Mouse (Mus musculus): ENCODE measurements around the gene Zfp82. TPM values are rescaled to one million over a fixed set of nuclear protein-coding genes. Genes with fewer than 3 reads are reported as not detected.
A peak's percentile ranks its signal among the peaks of the same experiment; 100 is the strongest.
"Not testable (repeated sequence)": the region's sequence is repeated elsewhere in the genome, so short reads cannot be mapped to it uniquely, and the experiment has no call there.

The Zfp82 gene
- 0.54 and 0.68 TPM in 2 replicates for polyA plus RNA-seq (2015; fragmentation: Nextera tagmentation; extraction: Ambion mirVana)

- Histone ChIP-seq H3K27me3 (ENCODE audit: insufficient read depth, low read length) (no peaks in the 10 kb centered on the region), H3K4me2 (ENCODE audit: low read depth, low read length) (peak within 1 kb of the TSS; percentile 100), H3K9ac (replicated peaks) (peak within 1 kb of the TSS; percentile 66), H3K27ac (ENCODE audit: low read depth) (no peak within 1 kb of the TSS), H3K9me3 (ENCODE audit: low read length) (no peaks in the 10 kb centered on the region), H3K4me3 (ENCODE audit: low read depth, low read length) (peak within 1 kb of the TSS; percentile 82), H3K36me3 (replicated peaks; ENCODE audit: insufficient read depth, low read length) (no peaks in the 10 kb centered on the region; the same call in 1 of the 2 replicates), H3K4me1 (ENCODE audit: insufficient read depth) (peaks cover 9% of the 10 kb centered on the region)
- no peak for TF ChIP-seq EP300 (IDR thresholded peaks at IDR 0.05; ENCODE audit: low read depth)
- no peak for TF ChIP-seq CTCF (IDR thresholded peaks at IDR 0.05; ENCODE audit: low read depth)
- ATAC-seq (peak; percentile 91), DNase-seq (peak; percentile 85)
- WGBS (ENCODE audit: insufficient replicate concordance), result under 1% methylated on average over 50 of the region's 50 CpGs
Observed at GRCm38 (mm10) chr7:30072146-30073028, at the start of gene Zfp82. TSS of gene Zfp82 (minus strand) at chr7:30072900.

GRCm38 (mm10) chr7:30122188-30122530, 49.5 kb upstream of the Zfp82 start:
- DNase-seq (no peak), ATAC-seq (0 out of 2 replicates have a peak, but pooled peaks have one; percentile 7)
- WGBS (ENCODE audit: insufficient replicate concordance), result 2% methylated on average over 15 of the region's 15 CpGs
- H3K27me3 ChIP-seq (ENCODE audit: insufficient read depth, low read length), result no peaks in the 10 kb centered on the region
- H3K9me3 ChIP-seq (ENCODE audit: low read length), result no peaks in the 10 kb centered on the region
- peak overlapping the region; percentile 92 for H3K4me2 ChIP-seq (ENCODE audit: low read depth, low read length)
- no peak overlapping the region for H3K27ac ChIP-seq (ENCODE audit: low read depth)
- peak overlapping the region; percentile 62 for H3K4me3 ChIP-seq (ENCODE audit: low read depth, low read length)
- H3K4me1 ChIP-seq (ENCODE audit: insufficient read depth), result peaks cover 8% of the 10 kb centered on the region; the same call in 1 of the 2 replicates
- TF ChIP-seq EP300 (IDR thresholded peaks at IDR 0.05; ENCODE audit: low read depth), result no peak
- no peak for TF ChIP-seq CTCF (IDR thresholded peaks at IDR 0.05; ENCODE audit: low read depth)
- peak overlapping the region; percentile 67 for H3K9ac ChIP-seq (replicated peaks)
- H3K36me3 ChIP-seq (replicated peaks; ENCODE audit: insufficient read depth, low read length), result peaks cover 5% of the 10 kb centered on the region; the same call in 1 of the 2 replicates

DNA sequence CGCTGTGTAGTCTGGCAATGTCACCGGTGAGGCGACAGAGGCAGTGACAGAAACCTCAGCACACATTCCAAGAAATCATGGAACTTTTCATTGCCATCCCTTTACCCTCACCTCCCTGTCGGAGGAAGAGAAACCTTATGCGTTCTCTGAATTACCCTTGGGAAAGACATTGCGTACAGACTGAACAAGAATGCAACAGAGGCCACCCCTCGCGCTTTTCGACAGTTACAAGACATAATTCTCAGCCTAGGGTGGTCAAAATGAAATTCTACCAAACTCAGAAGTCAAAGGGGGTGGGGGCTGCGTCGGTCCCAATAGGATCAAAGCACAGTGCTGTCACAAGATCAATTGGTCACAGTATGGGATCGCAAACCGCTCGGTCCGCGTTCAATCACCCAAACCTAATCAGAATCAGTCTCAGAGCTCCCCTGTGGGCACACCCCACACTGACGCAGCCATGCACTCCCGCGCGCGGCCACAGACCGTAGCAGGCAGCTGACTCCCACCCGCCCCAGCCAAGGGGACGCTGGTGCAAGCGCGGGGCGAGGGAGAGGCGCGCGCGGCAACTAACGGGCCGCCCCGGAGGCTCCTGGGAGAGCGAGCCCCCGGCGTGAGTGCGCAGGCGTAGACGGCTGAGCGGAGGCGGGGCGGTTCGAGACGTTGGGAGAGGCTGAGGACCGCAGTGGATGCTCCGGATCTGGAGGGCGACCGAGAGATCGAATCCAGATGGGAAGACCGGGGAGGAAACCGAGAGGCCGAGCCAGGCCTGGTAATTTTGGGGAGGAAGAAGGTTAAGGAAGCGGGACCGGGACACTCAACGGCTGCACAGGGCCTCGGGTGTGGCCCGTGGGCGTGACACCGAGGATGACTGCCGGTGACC, 48.8 kb upstream of the Zfp82 start, which contains the start of gene Zfp382:
Gene Zfp382, plus strand, starts transcription at position 635 of the 880 bp plus-strand sequence.
- Histone ChIP-seq H3K4me1 (ENCODE audit: insufficient read depth) (peaks cover 8% of the 10 kb centered on the region; the same call in 1 of the 2 replicates), H3K4me2 (ENCODE audit: low read depth, low read length) (peak within 1 kb of the TSS; percentile 92), H3K27ac (ENCODE audit: low read depth) (peak within 1 kb of the TSS; percentile 64), H3K36me3 (replicated peaks; ENCODE audit: insufficient read depth, low read length) (peaks cover 5% of the 10 kb centered on the region; the same call in 1 of the 2 replicates), H3K9ac (replicated peaks) (peak within 1 kb of the TSS; percentile 67), H3K9me3 (ENCODE audit: low read length) (no peaks in the 10 kb centered on the region), H3K27me3 (ENCODE audit: insufficient read depth, low read length) (no peaks in the 10 kb centered on the region), H3K4me3 (ENCODE audit: low read depth, low read length) (peak within 1 kb of the TSS; percentile 62)
- WGBS (ENCODE audit: insufficient replicate concordance), result 1% methylated on average over 61 of the region's 61 CpGs
- TF ChIP-seq CTCF (IDR thresholded peaks at IDR 0.05; ENCODE audit: low read depth) (0 out of 2 replicates have a peak, but pooled peaks have one; percentile 9), EP300 (IDR thresholded peaks at IDR 0.05; ENCODE audit: low read depth) (no peak)
- ATAC-seq (peak; percentile 95), DNase-seq (peak; percentile 92)

DNA sequence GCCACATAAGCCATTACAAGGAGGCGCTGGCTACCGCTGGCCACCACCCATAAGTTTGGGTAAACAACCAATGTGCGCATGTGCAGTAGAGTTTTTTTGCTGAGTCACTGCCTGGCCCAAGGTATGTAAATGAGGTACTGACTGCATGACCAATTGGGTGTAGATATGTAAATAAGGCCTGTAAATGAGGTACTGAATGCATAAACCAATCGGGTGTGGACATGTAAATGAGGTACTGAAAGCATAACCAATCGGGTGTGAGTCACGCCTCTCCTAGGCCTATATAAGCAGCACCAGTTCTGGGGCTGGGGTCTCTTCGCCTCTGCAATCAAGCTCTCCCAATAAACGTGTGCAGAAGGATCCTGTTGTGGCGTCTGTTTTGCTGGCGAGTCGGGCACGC, 45.2 kb upstream of the Zfp82 start:
- not testable (repeated sequence) for H3K27me3 ChIP-seq (ENCODE audit: insufficient read depth, low read length); ATAC-seq; H3K4me2 ChIP-seq (ENCODE audit: low read depth, low read length); H3K27ac ChIP-seq (ENCODE audit: low read depth); H3K9me3 ChIP-seq (ENCODE audit: low read length); DNase-seq; H3K4me1 ChIP-seq (ENCODE audit: insufficient read depth); H3K4me3 ChIP-seq (ENCODE audit: low read depth, low read length); H3K9ac ChIP-seq (replicated peaks); H3K36me3 ChIP-seq (replicated peaks; ENCODE audit: insufficient read depth, low read length)
- 85% methylated on average over 12 of the region's 12 CpGs for whole genome bisulfite sequencing (ENCODE audit: insufficient replicate concordance)

DNA sequence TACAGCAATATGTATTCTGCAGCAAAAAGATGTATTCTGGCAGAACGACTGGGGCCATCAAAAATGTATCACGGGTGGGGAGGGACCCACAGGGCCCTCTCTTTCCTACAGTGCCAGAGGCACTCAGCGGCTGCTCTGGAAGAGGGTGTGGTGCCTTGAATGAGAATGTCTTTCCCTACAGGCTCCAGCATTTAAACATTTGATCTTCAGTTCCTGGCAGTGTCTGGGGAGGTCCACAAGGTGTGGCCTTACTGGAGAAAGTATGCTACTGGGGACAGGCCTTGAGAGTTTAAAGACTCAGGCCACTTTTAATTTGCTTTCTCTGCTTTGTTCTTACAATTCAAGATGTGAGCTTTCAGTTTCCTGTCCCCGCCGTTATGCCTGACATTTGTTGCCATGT, 43.4 kb upstream of the Zfp82 start:
- H3K36me3 ChIP-seq (replicated peaks; ENCODE audit: insufficient read depth, low read length), result no peaks in the 10 kb centered on the region
- DNase-seq, result no peak
- no peaks in the 10 kb centered on the region for H3K9me3 ChIP-seq (ENCODE audit: low read length)
- ATAC-seq, result no peak
- TF ChIP-seq CTCF (IDR thresholded peaks at IDR 0.05; ENCODE audit: low read depth) (no peak), EP300 (IDR thresholded peaks at IDR 0.05; ENCODE audit: low read depth) (no peak)
- H3K4me1 ChIP-seq (ENCODE audit: insufficient read depth), result peaks cover 2% of the 10 kb centered on the region; the same call in 1 of the 2 replicates
- no peak overlapping the region for H3K4me3 ChIP-seq (ENCODE audit: low read depth, low read length)
- H3K27me3 ChIP-seq (ENCODE audit: insufficient read depth, low read length), result no peaks in the 10 kb centered on the region
- 84% methylated on average over 5 of the region's 5 CpGs for WGBS (ENCODE audit: insufficient replicate concordance)
- no peak overlapping the region for H3K4me2 ChIP-seq (ENCODE audit: low read depth, low read length)
- H3K27ac ChIP-seq (ENCODE audit: low read depth), result no peak overlapping the region
- H3K9ac ChIP-seq (replicated peaks), result no peak overlapping the region

DNA sequence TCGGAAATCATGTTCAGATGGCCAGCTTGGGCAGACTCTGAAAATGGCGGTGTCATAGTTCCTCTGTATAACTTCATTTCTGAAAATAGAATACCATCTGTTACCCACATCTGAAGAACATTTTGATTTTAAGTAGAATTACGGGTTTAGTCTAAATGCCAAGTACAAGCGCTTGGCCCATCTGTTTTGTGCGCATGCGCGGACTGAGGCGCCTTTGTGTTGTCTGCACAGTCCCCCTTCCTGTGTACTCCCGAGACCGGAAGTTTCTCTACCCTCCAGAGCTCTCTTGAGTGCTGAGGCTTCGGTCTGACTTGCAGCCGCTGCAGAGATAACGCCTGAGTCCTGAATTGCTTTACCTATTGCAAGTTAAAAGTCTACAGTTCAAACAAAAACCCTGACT, 26.6 kb upstream of the Zfp82 start:
- H3K4me2 ChIP-seq (ENCODE audit: low read depth, low read length), result no peak overlapping the region
- WGBS (ENCODE audit: insufficient replicate concordance), result 80% methylated on average over 13 of the region's 13 CpGs

More for the DNA sequence above, 26.6 kb upstream of the Zfp82 start:
- no peak overlapping the region for H3K4me3 ChIP-seq (ENCODE audit: low read depth, low read length)
- no peak overlapping the region for H3K9ac ChIP-seq (replicated peaks)
- peaks cover 13% of the 10 kb centered on the region for H3K4me1 ChIP-seq (ENCODE audit: insufficient read depth)
- H3K27me3 ChIP-seq (ENCODE audit: insufficient read depth, low read length), result no peaks in the 10 kb centered on the region
- no peak for DNase-seq
- no peak overlapping the region for H3K27ac ChIP-seq (ENCODE audit: low read depth)
- ATAC-seq, result no peak
- TF ChIP-seq EP300 (IDR thresholded peaks at IDR 0.05; ENCODE audit: low read depth) (no peak), CTCF (IDR thresholded peaks at IDR 0.05; ENCODE audit: low read depth) (no peak)
- peaks cover 6% of the 10 kb centered on the region for H3K9me3 ChIP-seq (ENCODE audit: low read length)
- peaks cover 25% of the 10 kb centered on the region for H3K36me3 ChIP-seq (replicated peaks; ENCODE audit: insufficient read depth, low read length)
